Mouse (Mus musculus): ENCODE measurements around the gene Sema4d.

DNA sequence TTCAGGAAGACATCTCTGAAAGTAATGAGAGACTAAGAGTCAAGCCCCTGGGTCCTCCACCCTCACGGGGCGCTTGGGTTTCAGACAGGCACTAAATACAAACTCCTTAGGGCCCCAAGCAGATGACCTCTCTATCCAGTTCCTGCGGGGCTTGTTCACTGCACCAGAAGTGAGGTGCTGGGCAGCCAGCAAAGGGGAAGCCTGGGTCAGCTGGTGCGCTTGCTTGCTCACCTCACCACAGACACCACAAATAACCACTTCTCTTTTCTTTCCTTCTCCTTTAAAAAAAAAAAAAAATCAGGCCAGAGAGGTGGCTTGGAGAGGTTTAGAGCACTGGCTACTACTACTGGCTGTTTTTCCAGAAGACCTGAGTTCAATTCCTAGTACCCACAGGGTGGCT is 59.0 kb downstream of the Sema4d start:
- peak in 1 of 2 experiments; percentile 34; a peak in 2 of 4 replicates for TF ChIP-seq CTCF (conservative IDR thresholded peaks at IDR 0.05 in 1 of 2, IDR thresholded peaks at IDR 0.05 in 1 of 2; ENCODE audit: low read depth in 2 of 2, low read length in 2 of 2)
- no peak for TF ChIP-seq NELFE (IDR thresholded peaks at IDR 0.05; ENCODE audit: low read depth, low read length)
- TF ChIP-seq CHD2 (IDR thresholded peaks at IDR 0.05; ENCODE audit: low read length), result no peak
- no peak for TF ChIP-seq USF2 (conservative IDR thresholded peaks at IDR 0.05; ENCODE audit: low read depth, low read length)
- TF ChIP-seq NRF1 (IDR thresholded peaks at IDR 0.05; ENCODE audit: low read depth, low read length), result no peak

Data from CH12.LX (cell line).